Mouse (Mus musculus) cerebellum, postnatal 25 days (tissue): ENCODE measurements at regions not wholly inside any gene's neighbourhood (a gene's known extent, or its start where the extent isn't known, plus 50 kb on each side); places are given as distances from the start of the nearest gene placed in this dataset.

Source experiments
- DNase-seq, 2 experiments: peaks; one replicate each; pipeline ENCODE4 v3.0.0; 2021; ENCODE audit warnings: mixed read lengths in 2 of 2

DNA sequence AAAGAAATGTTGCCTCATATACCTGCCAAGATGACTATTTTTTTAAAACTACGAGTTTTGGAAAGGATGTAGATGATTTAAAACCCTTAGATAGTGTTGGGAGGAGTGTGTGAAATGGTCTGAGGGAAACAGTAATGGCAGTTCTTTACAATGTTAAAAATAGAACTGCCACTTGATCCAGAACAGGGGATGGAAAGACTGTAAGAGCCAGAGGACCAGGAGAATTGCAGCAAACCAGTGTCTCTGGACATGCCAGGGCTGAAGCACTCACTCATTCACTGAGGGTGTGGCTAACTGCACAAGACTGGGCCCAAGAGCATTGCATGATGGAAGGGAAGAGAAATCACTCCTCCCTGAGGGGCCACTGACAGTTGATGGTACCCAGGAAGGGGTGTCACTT, 53.9 kb upstream of the Rasgef1b start:
- no peak for DNase-seq

DNA sequence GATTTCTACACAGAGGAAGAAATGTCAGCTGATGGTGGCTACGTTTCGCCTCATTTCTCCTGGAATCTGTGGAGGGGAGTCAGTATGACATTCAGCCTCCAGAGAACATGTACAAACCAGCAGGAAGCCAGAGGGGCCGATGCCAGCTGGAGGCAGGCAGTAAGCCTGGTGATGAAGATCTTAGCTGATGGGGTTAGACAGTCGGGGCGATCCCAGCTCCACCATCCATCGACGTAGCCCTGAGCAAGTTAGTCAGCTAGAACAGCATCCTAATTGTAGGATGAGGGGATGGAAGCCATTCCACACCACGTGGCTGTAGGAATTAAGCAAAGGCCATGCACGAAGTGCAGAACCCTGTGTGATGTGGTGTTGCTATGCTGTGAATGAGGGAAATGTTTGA, 57.0 kb upstream of the Rasgef1b start:
- no peak for DNase-seq

DNA sequence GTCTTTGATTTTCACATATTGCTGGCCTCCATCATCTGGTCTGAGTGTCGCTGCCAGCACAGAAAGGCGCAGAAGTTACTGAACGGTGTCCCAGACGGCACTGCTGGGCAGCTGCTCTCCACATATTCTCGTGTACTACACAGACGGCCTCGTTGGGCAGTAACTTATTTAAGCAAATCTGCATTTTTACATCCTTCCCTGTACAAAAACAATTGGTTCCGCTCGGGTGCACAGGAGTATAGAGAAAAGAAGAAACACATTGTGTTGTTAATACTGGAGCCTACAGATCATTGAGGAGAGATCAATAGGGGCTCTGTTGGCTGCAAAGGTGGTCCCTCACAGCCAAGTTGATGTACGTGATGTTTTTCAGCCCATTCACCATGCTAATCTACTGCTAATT, 58.4 kb upstream of the Rasgef1b start:
- DNase-seq, result no peak

DNA sequence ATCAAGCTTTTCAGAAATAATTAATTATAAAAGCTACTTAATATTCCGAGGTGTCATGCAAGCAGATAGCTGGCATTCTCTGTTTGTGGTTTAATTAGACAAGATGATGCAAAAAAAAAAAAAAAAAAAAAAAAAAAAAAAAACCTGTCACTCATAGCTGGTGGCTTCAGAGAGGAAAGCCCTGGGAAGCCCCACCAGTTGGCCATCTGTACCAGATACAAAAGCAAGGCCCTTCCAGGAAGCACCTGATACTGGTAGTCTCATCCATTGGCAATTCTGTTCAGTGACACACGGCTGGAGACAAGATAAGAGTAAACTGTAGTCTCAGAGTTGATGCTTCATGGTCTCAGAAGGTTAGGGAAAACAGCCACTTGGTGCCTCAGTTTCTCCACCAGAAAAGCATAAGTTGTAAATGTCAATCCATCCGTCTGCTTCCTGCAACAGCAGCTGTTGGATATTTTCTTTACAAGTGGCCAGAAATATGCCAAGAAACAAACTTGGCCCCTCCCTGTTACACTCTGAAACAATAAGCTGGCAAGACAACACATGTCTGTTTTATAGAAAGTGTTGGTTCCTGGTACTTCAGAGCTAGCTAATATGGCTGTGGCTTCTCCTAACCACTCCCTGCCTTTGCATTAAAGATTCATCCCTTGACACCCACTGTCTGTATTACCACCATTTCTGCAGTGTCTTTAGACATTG, 59.0 kb upstream of the Rasgef1b start:
- no peak for DNase-seq

DNA sequence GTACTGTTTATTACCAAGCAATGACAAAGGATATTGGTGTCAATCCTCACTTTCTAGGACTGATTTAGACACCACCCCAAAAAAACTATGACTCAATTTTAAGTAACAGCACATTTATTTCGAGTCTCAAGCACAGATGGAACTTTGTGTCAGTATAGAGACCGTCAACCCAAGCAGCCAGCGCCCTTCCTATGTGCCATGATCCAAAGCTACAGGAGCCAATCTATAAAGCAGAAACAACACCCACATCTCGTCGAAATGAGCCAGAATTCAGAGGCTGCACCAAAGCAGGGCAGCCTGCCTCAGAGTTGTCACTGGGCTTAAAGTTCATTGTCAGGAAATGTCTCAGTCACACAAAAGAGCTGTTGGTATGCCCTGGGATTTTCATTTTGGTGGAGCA, 61.9 kb upstream of the Rasgef1b start:
- DNase-seq, result no peak

DNA sequence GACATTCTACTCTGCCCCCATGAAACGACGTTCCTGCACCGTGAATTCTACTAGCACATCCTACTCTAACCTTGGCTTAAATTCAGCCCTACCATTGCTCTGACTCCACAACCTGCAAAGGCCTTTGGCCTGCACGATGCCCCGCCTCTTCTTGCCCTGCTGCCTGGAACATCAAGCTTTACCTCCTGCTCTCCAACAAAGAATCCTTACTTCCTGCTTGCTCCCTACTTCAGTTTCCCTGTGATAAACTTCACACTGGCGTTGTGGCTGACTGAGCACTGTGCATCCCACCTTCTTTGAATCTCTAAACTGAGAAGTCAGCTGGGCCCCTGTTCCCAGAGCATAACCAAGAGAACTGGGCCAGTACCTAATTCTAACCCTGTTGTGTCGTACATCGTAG, 71.7 kb upstream of the Rasgef1b start:
- DNase-seq, result no peak

DNA sequence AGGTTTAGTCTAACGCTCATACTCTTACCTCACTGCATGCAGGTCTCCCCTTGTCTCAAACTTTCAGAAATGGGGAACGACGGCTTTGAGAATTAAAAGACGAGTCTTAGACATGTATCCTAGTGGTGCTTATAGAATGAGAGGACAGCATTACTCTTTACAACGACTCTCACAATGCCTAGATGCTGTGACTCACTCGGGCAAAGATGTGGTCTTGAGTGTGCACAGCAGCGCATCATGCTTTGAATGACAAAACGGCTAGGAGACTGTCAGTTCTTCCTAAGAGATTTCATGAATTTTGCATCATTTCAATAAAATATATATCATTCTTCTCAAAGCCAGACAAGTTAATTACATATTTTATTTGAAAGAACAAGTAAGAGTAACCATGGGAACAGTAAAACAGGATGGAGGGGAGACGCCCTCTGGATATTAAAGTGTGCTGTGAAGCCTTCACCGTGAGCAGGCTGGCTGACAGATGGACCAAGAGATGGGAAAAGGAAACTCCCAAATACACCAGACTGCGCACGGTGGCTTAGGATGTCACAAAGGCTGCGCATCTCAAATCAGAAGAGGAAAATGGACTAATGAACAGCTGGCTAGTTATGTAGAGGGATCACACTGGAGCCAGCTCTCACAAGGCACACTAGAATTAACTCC, 73.1 kb upstream of the Rasgef1b start:
- no peak for DNase-seq

DNA sequence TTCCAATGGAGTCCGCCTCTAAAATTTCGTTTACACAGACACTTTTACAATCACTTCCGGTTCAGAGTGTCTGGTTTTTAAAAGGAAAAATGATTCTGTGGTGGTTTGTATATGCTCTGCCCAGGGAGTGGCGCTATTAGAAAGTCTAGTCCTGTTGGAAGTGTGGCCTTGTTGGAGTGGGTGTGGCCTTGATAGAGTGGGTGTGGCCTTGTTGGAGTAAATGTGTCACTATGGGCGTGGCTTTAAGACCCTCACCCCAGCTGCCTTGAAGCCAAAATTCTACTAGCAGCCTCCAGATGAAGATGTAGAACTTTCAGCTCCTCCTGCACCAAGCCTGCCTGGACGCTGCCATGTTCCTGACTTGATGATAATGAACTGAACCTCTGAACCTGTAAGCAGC, 79.2 kb upstream of the Vamp9 start:
- no peak for DNase-seq

DNA sequence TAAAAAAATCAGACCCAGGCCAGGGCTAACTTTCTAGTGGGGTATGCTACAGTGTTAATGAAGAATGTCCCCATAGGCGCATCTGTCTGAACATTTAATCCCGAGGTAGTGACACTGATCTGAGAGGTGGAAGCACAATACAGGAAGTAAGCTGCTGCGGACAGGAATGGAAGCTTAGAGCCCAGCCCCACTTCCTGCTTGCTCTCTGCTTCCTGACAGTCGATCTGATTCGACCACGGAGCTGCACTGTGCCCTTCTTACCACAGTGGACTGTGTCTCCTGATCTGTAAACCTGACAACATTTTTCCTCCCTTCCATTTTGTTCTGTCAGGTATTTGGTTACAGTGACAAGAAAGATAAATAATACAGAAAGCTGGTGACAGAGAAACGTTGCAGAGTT, 77.5 kb upstream of the Vamp9 start:
- DNase-seq, result no peak

DNA sequence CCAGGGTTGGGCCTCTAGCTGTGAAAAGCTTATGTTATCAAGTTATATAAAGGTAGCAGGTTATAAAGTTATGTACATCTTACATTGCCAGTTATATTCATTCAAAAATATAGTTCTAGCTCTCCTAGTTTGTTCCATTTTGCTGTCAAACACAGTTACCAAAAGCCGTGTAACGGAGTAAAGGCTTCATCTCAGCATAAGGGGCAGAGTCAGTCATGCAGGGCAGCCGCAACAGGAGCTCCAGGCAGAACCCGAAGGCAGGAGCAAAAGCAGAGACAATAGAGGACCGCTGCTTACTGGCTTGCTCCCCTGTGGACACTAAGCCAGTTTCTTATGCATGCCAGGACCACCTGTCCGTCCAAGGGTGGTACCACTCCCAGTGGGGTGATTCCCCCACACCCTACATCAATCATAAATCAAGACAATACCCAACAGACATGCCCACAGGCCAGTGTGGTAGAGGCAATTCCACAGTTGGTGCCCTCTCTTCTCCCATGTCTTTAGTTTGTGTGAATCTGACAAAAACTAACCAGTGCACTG, 67.7 kb upstream of the Vamp9 start:
- DNase-seq, result no peak

DNA sequence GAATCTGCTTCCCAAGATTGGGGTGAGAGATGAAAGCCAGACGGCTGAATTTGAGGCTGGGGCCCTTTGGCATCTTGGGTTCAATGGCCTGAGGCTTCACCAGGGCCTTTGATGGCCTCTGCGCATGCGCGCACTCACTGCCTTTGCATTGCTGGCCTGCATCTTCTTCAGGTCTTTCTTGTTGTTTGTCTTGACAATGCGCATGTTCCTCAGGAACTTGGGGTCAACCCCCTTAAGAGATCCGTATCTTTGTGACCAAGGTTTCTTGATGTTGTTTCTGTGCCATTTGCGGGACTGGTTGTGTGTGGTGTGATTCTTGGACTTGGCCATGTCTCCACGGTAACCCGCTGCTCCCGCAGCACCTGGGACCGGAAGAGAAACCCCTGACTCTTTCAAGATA, 66.4 kb upstream of the Vamp9 start:
- no peak for DNase-seq

DNA sequence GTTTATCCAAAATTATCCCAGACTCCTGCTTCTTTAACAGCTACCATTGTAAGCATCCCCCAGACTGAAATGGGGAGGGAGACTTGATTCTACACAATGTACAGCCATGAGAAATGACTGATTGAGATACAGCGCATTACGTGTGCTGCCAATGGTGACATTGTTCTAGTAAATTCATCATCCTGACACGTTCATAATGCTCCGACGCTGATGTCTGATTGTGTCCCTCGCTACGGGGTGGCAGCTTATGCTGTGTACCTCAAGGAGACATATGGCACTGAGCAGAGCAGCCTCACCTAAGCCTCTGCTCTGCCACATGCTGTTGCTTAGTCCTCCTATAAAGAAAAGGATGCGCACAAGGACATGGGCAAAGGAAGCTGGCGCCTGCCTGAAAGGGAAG, 65.2 kb upstream of the Vamp9 start:
- DNase-seq, result no peak

DNA sequence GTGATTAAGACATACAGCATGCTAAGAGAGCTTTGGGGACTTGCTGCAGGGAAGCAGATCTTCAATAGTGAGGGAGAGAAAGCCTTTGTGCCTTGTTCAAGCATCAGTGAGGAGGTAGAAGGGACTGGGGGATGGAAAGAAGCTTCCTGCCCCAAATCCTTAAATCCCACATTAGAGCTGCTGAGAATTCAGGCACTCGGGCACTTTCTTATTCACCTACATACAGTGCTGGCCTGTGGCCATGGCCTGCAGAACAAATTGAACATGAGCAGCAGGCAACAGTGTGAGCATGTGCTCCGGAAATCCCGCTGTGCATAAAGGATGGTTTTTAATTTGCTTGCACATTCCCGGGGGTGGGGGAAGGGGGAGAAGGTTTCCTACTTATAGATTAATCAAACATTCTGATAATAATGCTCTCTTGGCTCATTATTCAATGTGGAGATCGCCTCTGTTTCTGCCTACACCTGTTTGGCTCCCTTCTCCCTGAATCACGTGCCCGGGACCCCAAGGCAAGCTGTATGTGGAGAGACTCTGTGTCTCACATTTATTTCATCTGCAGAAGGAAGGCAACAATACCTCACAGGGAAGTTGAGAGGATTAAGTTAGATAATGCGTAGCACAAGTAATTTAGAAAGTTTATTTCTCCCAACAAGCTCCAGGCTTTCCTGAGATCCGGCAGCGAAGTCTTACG, 60.3 kb upstream of the Vamp9 start:
- peak; percentile 56 to 64 for DNase-seq

DNA sequence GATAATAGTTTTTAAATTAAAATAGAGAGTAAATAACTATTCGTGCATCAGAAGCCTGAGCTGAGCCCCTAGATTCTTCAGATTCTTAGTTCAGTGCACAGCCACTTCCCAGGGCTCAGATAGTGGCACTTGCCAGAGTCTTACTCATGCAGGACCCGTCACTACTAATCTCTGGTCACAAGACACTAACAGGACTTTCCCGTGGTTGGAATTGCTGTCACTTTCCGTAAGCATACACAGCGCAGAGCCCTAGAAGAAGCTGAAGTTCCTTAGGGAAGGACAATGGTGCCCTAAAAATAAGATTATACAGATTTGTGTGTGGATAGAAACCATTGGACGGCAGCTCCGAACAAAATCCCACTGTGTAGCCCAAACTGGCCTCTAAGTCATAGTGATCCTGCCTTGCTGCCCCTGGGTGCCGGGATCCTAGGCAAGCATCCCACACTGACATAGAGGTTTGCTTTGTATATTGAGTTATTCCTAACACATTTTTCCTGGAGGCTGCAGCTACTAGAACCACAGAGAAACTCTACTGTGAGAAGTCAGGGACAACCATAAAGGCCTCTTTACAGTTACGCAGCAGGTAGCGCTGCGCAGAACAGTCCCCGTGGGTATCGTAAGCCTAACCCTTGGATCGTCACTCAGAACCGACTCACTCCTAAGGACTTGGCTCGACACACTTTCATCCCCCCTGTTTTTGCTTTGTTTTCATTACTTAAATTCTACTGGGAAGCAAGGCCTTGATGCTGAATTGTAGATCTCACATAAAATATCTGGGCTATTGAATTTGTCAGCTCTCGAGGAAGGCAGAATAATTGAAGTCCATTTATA, 57.7 kb upstream of the Vamp9 start:
- no peak for DNase-seq

DNA sequence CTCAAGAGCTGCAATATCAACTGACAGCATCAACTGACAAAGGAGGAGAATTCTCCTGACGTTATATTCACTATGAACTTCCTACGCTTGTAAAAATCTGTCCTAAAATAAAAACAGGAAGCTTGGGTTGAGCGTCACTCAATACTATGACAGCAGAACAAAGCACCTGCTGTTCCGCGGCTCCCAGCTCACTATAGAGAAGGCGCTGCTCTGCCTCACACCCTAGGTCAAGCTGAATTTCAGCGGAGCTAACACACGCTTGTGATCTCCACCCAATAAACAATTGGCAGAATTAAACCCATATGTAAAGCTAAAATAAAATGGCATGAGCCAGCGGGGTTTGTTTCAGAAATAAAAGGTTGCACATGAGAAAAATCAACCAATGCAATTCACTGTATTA, 57.1 kb upstream of the Vamp9 start:
- no peak for DNase-seq

DNA sequence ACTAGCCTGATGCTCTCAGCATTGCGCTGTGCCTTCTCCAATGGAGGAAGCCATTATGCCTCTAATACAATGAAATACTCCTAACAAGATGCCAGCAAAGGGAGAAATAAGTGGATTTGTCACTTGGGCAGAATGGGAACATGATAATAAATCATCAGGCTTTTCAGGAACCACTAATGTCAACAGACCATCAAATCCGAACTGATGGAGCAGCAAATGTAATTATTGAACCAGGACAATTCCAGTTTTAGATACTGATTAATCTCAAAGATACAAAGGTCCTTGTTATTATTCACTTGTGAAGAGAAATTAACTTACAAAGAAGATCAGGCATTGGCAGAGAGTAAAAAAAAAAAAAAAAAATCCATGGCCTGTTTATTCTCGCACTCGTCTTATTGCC, 53.7 kb upstream of the Vamp9 start:
- DNase-seq, result no peak
